Mouse (Mus musculus) cerebellum, adult 18-20 months (tissue): ENCODE measurements around the gene Acp7.

Experiments used
- DNase-seq, 2 experiments: peaks; one replicate each; pipeline ENCODE4 v3.0.0; 2021

The Acp7 gene

GRCm38 (mm10) chr7:28601029-28601428 lies 30.1 kb downstream of the Acp7 start:
- peak; percentile 72 to 79 for DNase-seq

- DNase-seq = no peak
Observed at GRCm38 (mm10) chr7:28598951-28599350, 32.2 kb downstream of the Acp7 start.

GRCm38 (mm10) chr7:28597642-28598446 lies 33.3 kb downstream of the Acp7 start, which contains the start of the genes Samd4b and Pak4:
Gene Samd4b (minus strand): TSS chr7:28598144.
Gene Pak4 (minus strand): TSS chr7:28598185.
- peak; percentile 100 for DNase-seq

GRCm38 (mm10) chr7:28597277-28597570 lies 33.9 kb downstream of the Acp7 start:
- no peak for DNase-seq

- DNase-seq = peak in 1 of 2 experiments; percentile 15
Observed at GRCm38 (mm10) chr7:28596436-28597276, 34.5 kb downstream of the Acp7 start.

GRCm38 (mm10) chr7:28595751-28596435 lies 35.2 kb downstream of the Acp7 start:
- no peak for DNase-seq

GRCm38 (mm10) chr7:28593206-28594111 lies 37.7 kb downstream of the Acp7 start:
- DNase-seq = no peak

GRCm38 (mm10) chr7:28591862-28592261 lies 39.3 kb downstream of the Acp7 start:
- no peak for DNase-seq

- no peak for DNase-seq
Observed at GRCm38 (mm10) chr7:28587644-28588043, 43.5 kb downstream of the Acp7 start.

- no peak for DNase-seq
Observed at GRCm38 (mm10) chr7:28586663-28587411, 44.3 kb downstream of the Acp7 start.

GRCm38 (mm10) chr7:28585001-28585400 lies 46.1 kb downstream of the Acp7 start:
- DNase-seq = no peak

GRCm38 (mm10) chr7:28584468-28584867 lies 46.7 kb downstream of the Acp7 start:
- DNase-seq = no peak

GRCm38 (mm10) chr7:28583570-28584344 lies 47.4 kb downstream of the Acp7 start:
- DNase-seq = no peak

- no peak for DNase-seq
Observed at GRCm38 (mm10) chr7:28582841-28583240, 48.3 kb downstream of the Acp7 start.

GRCm38 (mm10) chr7:28581721-28582120 lies 49.4 kb downstream of the Acp7 start:
- no peak for DNase-seq

- DNase-seq = no peak
Observed at GRCm38 (mm10) chr7:28579826-28580225, 51.3 kb downstream of the Acp7 start.

- DNase-seq = no peak
Observed at GRCm38 (mm10) chr7:28578543-28579053, 52.5 kb downstream of the Acp7 start.

- DNase-seq = no peak
Observed at GRCm38 (mm10) chr7:28577826-28578542, 53.1 kb downstream of the Acp7 start.

GRCm38 (mm10) chr7:28576271-28576914 lies 54.7 kb downstream of the Acp7 start:
- DNase-seq = peak in 1 of 2 experiments; percentile 22
